Mouse (Mus musculus): ENCODE data around the gene Pdcd2l.

Gene Pdcd2l

DNA sequence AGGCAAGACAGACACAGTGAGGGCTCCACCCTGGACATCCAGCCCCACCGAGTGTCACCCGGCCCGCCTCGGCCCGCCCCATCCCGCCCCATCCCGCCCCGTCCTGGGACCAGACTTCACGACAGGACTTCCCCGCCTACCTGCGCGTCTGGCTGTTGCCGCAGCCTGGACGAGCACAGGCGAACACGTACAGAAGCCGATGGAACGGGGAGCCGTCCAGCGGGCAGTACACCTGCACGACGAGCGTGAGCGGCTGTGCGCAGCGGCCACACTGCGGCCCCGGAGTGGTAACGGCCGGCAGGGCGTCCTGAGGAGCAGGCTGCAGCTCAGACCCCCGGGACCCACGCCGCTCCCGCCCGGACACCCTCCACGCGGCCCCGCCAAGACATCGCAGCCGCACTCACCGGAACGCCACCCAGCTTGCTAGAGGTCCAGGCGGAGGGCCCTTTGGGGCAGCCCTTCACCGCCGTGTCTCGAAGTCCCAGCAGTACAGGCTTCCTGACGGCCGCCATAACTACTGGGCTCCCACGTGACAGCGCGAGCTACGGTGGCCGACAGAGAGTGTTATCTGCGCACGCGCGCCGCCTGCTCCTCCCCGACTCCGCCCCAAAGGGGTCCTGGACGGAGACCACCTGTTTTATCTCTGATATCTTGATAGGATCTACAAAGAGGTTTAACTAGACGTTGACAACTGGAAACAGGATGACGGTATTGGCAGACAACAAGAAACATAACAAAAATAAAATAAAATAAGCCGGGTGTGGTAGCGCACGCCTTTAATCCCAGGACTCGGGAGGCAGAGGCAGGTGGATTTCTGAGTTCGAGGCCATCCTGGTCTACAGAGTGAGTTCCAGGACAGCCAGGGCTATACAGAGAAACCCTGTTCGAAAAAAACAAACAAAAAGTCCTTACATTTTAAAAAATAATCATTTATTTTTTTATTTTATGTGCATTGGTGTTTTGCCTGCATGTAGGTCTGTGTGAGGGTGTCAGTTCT is at the start of gene Pdcd2l:
TSS of gene Pdcd2l (minus strand) at position 530 of the 997 bp plus-strand sequence.
- DNase-seq (ENCODE audit: low spot score) = peak; percentile 97

GRCm38 (mm10) chr7:34242176-34242575 is 45.7 kb upstream of the Pdcd2l start:
- DNase-seq (ENCODE audit: low spot score) = no peak

- DNase-seq (ENCODE audit: low spot score) = no peak
These were observed 41.6 kb upstream of the Pdcd2l start for GRCm38 (mm10) chr7:34238086-34238485.

DNA sequence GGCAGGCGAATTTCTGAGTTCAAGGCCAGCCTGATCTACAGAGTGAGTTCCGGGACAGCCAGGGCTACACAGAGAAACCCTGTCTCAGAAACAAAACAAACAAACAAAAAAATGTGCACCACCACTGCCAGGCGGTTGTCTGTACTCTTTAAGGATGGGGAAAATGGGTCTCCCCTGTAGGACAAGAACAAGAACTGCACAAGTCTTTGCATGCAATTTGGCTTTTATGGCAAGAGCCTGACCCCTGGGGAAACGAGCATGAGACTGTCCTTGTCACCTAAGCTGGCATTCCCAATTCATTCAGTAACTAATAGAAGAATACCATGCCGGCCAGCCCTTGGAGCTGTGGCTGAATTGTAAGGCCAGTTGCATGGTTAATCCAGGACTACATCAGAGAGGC is 39.1 kb upstream of the Pdcd2l start:
- DNase-seq (ENCODE audit: low spot score) = no peak

GRCm38 (mm10) chr7:34234610-34235561 is 38.4 kb upstream of the Pdcd2l start:
- peak; percentile 52 for DNase-seq (ENCODE audit: low spot score)

DNA sequence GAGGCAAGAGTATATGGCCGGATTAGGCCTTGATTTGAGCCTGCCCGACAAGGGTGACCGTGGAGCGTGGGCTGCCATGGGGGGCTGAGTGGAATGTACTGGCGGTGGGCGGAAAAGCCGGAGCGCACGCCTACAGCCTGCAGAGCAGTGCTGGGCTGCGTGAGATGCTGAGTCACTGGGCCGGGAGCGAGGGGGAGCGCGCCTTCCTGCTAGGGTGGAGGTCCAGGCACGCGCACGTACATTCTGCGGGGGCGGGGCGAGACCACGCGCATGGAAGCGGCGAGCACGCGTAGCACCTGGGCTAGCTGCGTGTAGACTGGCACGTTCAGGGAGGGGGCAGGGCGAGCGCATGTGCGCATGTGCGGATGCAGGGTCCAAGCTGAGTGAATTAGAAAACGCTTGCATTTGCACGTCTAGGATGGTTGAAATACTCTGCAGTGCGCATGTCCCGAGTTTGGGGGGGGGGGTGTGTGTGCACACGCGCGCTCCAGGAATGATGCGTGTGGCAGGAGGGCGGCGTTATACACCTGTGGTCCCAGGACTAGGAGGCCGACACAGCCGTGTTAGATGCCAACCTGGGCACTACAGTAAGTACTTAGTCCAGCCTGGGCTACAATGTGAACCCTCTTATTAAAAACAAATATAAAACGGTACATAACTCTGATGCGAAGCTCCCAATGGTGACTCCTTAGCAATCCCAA is 37.6 kb upstream of the Pdcd2l start:
- peak; percentile 100 for DNase-seq (ENCODE audit: low spot score)

- no peak for DNase-seq (ENCODE audit: low spot score)
These were observed 36.6 kb upstream of the Pdcd2l start for GRCm38 (mm10) chr7:34232785-34233725.

DNA sequence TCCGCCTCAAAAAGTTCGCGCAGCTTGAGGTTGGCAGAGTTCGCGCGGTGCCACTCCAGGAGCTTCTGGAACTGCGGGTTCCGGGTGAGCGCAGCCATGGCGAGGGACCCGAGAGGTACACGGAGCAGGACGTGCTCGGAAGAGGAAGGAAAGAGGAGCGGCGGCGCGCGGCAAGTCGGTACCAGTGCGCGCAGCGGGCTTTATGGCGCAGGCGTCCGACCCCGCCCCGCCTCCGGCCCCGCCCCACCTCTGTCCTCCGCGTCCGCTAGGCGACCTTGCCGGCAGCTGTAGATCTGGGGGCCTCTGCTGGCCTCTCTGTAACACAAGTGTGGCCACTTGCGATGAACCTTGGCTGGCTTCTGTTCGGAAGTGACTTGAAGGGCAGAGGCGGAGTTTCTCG is 33.7 kb upstream of the Pdcd2l start, which contains the start of gene Gpi1:
TSS of gene Gpi1 (minus strand) at position 221 of the 400 bp plus-strand sequence.
- DNase-seq (ENCODE audit: low spot score) = peak; percentile 90

DNA sequence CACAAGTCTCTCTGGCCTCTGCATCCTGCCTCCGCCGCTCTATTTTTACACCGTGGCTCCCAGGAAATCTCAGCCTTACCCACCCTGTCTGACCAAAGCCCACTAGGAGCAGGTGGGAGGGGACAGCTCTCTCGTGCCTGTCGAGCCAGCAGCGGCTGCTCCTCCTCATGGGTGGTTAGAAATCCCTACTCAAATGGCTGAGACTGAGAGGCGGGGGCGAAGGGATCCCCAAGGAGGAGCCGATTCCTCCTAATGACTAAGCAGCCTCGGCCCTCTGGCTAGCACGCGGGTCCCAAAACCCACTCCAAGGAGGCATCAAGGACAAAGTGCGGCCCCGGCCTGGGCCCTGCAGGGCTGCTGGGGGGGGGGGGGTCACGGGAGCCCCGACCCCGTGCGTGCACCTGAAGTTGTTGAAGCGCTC is 33.2 kb upstream of the Pdcd2l start:
- DNase-seq (ENCODE audit: low spot score) = peak; percentile 62

GRCm38 (mm10) chr7:34229153-34229552 is 32.7 kb upstream of the Pdcd2l start:
- peak; percentile 22 for DNase-seq (ENCODE audit: low spot score)

DNA sequence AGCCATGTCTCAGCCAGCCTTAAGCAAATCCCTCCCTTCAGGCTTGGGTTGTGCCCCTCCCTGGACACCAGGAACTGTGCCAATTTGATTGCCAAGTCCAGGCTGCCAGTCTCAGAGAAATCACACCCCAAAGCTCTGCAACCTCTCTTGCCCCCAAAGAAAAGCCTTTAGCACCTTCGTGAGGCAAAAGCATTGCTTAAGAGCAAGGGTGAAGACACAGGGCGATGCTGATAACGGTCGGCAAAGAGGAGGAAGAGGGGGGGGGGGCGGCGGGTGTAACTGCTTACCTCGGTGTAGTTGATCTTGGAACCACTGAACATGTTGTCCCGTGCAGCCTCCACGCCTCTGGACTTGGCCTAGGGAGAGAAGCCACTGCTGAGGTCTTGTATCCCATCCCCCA is 32.2 kb upstream of the Pdcd2l start:
- DNase-seq (ENCODE audit: low spot score) = no peak

GRCm38 (mm10) chr7:34226846-34227245 is 30.4 kb upstream of the Pdcd2l start:
- DNase-seq (ENCODE audit: low spot score) = no peak

- DNase-seq (ENCODE audit: low spot score) = no peak
These were observed 29.6 kb upstream of the Pdcd2l start for GRCm38 (mm10) chr7:34226086-34226485.

- DNase-seq (ENCODE audit: low spot score) = no peak
These were observed 27.8 kb upstream of the Pdcd2l start for GRCm38 (mm10) chr7:34224308-34224707.

- no peak for DNase-seq (ENCODE audit: low spot score)
These were observed 25.9 kb upstream of the Pdcd2l start for GRCm38 (mm10) chr7:34222340-34222739.

GRCm38 (mm10) chr7:34221594-34222250 is 25.3 kb upstream of the Pdcd2l start:
- no peak for DNase-seq (ENCODE audit: low spot score)

- DNase-seq (ENCODE audit: low spot score) = no peak
These were observed 22.0 kb upstream of the Pdcd2l start for GRCm38 (mm10) chr7:34218496-34218895.

- no peak for DNase-seq (ENCODE audit: low spot score)
These were observed 20.0 kb upstream of the Pdcd2l start for GRCm38 (mm10) chr7:34216474-34216873.

GRCm38 (mm10) chr7:34215481-34215880 is 19.0 kb upstream of the Pdcd2l start:
- no peak for DNase-seq (ENCODE audit: low spot score)

DNA sequence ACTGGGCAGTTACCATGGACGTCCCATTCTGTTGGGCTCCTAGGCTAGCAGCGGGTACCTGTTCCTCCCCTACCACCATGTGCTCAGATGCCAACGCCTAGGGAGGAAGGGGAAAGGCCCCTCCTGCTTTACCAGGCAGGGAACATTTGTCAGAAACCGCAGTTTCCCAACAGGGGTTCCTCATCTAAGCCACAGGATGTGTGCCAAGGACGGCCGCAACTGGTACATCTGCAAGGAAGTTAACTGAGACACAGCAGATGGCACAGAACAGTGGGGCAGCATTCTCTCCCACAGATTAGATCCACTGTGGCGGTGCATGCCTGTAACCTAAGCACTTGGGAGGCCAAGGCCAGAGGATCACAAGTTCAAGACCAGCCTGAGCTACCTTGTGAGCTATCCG is 18.2 kb upstream of the Pdcd2l start:
- no peak for DNase-seq (ENCODE audit: low spot score)

Data from embryo, embryonic 10 days (tissue).